Mouse (Mus musculus) ovary, postnatal 10 days (tissue): ENCODE measurements around the gene Ambn.
"Not testable (repeated sequence)": the region's sequence is repeated elsewhere in the genome, so short reads cannot be mapped to it uniquely, and the experiment has no call there.

Source experiments
- DNase-seq: peaks from one replicate; pipeline ENCODE4 v3.0.0; 2022; ENCODE audit warnings: low spot score

Ambn gene

GRCm38 (mm10) chr5:88455691-88456090 lies at the start of gene Ambn:
Ambn (plus strand) TSS chr5:88455991.
- DNase-seq: no peak

- no peak for DNase-seq
Measured at GRCm38 (mm10) chr5:88420319-88421065, 35.3 kb upstream of the Ambn start.

- DNase-seq: not testable (repeated sequence)
Measured at GRCm38 (mm10) chr5:88424892-88425291, 30.9 kb upstream of the Ambn start.

- DNase-seq: no peak
Measured at GRCm38 (mm10) chr5:88426753-88427152, 29.0 kb upstream of the Ambn start.

GRCm38 (mm10) chr5:88467471-88467870 lies 11.7 kb downstream of the Ambn start:
- DNase-seq: no peak

- DNase-seq: no peak
Measured at GRCm38 (mm10) chr5:88468807-88469704, 13.3 kb downstream of the Ambn start.

- no peak for DNase-seq
Measured at GRCm38 (mm10) chr5:88487675-88488074, 31.9 kb downstream of the Ambn start, which contains the start of gene Enam. Enam (plus strand) TSS chr5:88487975.

- no peak for DNase-seq
Measured at GRCm38 (mm10) chr5:88489004-88489403, 33.2 kb downstream of the Ambn start.

GRCm38 (mm10) chr5:88491111-88491510 lies 35.3 kb downstream of the Ambn start:
- DNase-seq: no peak

GRCm38 (mm10) chr5:88499781-88500180 lies 44.0 kb downstream of the Ambn start:
- DNase-seq: no peak

GRCm38 (mm10) chr5:88508555-88508954 lies 52.8 kb downstream of the Ambn start:
- no peak for DNase-seq

- DNase-seq: no peak
Measured at GRCm38 (mm10) chr5:88508990-88509389, 53.2 kb downstream of the Ambn start.
